Mouse (Mus musculus) spleen, postnatal 36 days (tissue): Measurements from ENCODE around the gene Abhd12b.
"Not testable (repeated sequence)": the region's sequence is repeated elsewhere in the genome, so short reads cannot be mapped to it uniquely, and the experiment has no call there.

Experiments used
- DNase-seq, 2 experiments: peaks; one replicate each; pipeline ENCODE4 v3.0.0; 2022; ENCODE audit warnings: low spot score in 2 of 2, mixed read lengths in 1 of 2

The Abhd12b gene

GRCm38 (mm10) chr12:70139871-70140270 is 14.1 kb upstream of the Abhd12b start:
- no peak for DNase-seq

GRCm38 (mm10) chr12:70140542-70140941 is 13.4 kb upstream of the Abhd12b start:
- peak; percentile 67 to 72 for DNase-seq

GRCm38 (mm10) chr12:70140993-70141576 is 12.9 kb upstream of the Abhd12b start:
- no peak for DNase-seq

DNA sequence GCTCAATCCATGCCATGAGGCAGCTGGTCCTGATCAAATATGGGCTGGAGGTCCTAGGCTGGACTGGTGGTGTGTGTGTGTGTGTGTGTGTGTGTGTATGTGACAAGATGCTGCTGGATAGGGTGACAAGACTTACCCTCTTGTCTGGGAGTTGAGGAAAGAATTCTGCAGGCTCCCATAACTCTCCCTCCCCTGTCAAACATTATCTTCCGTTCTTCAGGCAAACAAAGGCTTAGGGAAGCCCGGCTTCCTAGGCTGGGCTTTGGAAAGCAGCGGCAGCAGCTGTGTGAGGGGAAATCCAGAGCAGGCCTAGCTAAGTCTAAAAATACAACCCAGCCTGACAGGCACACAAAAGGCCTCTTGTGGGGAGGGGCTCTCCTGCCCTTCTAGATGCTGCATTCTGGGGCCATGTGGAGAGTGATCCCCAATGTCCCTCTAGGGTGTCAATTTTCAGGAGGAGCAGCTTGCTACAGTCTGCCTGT is 9.8 kb upstream of the Abhd12b start:
- DNase-seq, result not testable (repeated sequence)

DNA sequence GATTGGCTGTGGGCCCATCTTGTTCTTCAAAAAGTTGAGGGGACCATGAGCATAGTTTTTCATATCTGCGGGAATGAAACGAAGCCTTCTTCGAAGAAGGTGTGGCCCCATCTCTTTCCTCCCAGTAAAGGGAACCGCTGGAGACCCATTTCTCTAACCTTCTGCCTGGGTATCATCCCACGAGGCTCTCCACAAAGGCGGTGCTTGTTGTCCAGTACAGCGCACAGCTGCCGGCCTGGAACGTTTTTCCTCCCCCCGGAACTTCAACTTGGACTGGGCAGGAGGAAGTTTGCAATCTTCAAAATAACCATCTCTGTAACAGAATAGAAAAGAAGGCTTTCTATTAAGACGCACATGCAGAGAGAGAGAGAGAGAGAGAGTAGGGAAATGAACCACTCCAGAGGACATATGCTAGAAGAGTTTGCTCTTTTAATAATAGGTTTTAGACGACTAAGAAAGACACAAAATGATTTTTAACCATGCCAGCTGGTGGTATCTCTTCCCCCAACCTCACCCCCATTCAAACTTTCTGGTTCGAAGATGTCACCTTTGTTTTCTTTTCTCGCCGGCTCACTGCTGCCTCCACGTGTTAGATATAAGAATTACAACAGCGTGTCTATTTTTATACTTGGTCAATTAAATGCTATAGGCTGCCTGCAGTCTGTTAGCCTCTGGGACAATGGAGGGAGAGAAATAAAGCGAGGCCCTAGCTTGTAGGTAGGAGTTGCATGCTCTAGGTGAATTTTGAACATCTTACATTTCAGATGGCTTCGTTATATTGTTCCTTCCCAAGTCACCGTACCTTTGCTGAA is 9.1 kb upstream of the Abhd12b start:
- DNase-seq, result peak; percentile 33 to 67

DNA sequence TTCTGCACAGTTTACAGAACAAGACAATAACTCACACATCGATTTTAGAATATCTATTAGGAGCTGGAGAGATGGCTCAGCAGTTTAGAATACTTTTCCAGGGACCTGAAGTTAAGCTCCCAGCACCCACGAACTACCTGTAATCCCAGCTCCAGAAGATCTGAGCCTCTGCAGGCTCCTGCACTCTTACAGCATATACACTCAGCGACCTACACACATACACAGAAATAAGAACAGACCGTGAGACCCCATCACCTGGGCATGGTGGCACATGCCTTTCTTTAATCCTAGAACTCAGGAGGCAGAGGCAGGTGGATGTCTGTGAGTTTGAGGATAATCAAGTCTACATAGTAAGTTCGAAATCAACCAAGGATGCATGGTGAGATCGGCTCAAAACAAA is 8.4 kb upstream of the Abhd12b start:
- no peak for DNase-seq

DNA sequence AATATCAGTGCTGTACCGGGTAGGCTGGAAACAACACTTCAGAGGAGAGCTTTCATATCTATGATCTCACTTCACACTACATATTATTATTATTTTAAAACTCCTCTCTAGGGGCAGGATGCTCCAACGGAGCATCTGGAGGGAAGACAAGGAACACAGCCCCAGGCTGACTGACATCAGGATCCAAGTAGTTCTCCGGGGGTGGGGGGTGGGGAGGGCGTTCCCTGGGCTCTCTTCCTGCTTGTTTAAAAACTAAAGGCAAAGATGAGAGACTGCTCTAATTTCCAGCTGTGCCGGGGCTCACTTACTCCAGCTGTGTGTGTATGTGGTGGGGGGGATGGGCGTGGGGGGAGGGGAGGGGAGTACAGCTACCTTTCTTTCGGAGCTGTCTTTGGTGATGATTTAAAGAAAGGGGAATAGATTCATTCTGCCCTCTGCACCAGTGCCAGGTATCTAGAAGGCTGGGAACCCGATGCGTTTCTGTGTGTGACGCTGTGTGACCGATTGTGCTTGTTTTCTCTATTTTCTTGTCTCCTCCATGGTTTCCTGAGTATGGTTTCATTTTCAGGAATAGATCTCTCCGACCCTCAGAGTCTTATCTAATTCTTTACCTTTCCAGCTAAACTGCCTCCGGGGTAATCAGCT is 5.8 kb upstream of the Abhd12b start:
- no peak for DNase-seq

- no peak for DNase-seq
These were observed 5.2 kb upstream of the Abhd12b start for GRCm38 (mm10) chr12:70148631-70149265.

DNA sequence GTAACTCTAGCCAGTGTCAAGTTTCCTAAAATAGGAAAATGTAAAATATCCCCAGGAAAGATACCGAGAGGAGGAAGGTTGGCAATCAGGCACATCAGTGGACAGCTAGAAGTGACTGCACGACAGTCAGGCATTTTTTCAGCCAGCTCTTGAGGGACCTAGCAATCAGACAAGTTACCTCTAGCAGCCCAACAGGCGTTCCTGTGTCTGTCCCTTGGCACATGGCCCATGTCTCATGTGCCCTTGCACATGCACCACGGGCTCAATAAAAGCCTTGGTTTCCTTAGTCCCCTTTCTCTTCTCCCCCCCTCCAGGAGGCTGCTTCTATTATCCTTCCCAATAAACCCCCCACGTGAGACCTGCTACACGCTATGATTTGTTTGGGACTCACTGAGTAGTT is 2.3 kb downstream of the Abhd12b start:
- DNase-seq, result no peak

- DNase-seq, result no peak
These were observed 3.5 kb downstream of the Abhd12b start for GRCm38 (mm10) chr12:70157292-70158066.

- DNase-seq, result no peak
These were observed 7.1 kb downstream of the Abhd12b start for GRCm38 (mm10) chr12:70161057-70161456.

DNA sequence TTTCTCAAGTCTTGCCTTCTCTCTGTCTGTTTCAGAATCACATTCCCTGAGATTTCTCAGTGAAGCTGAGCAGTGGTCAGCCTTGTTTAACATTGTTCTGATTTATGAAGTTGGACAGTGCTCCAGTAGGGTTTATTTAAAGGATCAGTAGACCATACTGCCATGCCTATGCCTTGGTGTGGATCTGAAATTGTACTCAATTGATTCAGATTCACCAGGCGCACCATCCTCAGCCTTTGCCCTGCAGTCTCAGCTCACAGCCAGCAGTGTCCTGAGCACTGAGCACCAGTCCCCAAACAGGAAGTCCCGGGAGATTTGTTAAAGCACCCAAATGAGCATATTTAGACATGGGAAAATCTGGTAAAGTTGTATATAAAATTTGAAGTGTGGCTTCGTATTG is 10.8 kb downstream of the Abhd12b start:
- DNase-seq, result no peak

DNA sequence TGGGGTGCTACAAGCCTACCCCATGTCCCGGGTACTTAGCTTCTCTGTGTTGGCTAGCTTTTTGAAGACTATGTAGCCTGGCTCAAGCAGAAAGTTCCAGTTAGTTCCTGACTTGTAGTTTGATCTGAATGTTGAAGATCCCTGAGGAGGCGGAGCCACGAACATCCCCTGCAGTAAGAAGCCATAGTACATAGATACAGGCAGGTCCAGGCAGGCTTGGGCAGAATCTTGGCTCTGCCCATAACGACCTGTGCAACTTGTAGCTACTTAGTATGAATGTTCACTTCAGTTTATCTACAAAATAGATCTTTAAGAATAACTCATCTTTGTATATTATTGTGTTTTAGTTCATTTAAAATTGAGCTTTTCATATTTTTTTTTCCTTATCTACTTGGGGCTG is 14.0 kb downstream of the Abhd12b start:
- no peak for DNase-seq

DNA sequence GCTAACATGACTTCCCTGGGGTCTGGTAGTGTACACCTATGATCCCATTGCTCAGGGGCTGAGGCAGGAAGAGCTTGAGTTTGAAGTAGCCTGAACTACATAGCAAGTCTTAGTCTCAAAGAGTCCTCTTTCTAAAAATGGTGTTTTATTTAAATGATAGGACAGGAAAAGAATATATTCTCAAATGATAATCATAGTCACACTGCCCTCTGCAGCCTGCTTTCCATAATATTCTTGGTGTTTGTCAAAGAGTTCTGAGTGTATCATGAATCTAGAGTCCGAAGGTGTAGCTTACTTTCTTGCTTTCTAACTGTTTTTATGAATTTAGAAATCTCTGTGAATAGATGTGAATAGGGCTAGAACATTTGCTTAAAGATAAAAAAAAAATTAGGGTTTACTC is 16.0 kb downstream of the Abhd12b start:
- DNase-seq, result no peak

GRCm38 (mm10) chr12:70183507-70183906 is 29.6 kb downstream of the Abhd12b start:
- not testable (repeated sequence) for DNase-seq

DNA sequence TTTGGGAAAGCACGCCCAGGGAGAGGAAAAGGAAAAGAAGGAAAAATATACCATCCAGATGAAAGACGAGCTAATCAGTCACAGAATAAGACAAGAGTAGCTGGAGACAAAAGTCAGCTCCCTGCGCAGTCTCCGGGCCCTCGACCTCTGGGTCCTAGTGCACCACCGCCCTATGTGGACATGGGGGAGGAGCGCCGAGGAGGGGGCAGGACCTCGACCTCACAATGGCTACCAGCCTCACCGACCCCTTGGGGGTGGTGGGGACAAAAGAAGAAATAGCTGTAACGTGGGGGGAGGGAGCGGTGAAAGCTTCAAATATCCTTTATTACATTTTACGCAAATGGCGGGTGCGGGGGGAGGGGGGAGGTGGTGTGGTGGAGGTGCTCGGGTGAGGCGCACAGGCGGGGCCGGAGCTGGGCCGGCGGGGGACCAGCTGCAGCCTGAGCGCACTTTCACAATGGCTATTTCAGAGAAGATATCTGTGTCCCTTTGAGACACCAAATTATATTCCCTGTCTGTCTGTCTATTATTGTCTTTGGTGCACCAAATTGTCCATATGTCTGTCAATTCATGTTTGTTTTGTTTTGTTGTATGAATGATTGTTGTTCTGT is 30.3 kb downstream of the Abhd12b start:
- DNase-seq, result no peak

DNA sequence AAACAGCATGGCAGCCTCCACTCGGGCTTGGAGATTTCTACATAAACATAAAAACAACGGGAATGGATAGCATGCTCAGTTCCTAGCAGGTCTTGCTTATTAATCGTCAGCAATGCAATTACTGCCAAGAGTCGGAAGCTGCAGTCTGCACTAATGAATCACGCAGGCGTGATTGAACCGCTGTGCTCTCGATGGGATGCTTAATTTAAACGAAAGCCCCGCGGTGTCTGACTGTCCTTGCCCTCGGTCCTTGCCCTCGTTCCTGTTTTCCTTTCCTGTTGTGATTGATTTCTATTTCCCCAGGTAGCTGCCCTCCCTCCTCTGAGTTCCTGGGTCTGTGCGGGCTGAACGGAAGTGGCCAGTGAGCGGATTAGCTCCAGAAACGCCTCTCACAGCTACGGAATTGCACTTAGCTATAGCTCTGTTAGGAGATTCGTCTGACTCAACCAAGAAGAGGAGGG is 38.4 kb downstream of the Abhd12b start:
- no peak for DNase-seq

- no peak for DNase-seq
These were observed 41.5 kb downstream of the Abhd12b start for GRCm38 (mm10) chr12:70195426-70195825.

DNA sequence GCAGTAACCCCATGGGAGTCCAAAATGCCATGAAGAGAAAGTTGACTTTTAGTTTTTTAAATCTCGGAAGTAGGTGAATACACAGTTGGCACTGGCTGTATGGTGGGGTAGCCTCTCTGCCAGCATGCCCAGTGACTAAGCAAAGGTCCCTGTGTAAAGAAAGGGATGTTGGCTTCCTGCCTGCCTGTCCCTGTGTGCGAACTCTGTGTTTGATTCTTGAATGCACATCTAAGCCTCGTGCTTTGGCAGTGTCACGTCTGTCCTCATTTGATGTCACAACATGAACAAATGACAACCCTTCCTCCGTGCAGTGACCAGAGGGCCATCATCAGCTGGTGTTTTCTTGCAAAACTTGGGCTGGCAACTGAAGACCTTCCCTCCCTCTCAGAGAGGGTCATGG is 42.4 kb downstream of the Abhd12b start:
- DNase-seq, result no peak

- no peak for DNase-seq
These were observed 48.1 kb downstream of the Abhd12b start for GRCm38 (mm10) chr12:70201926-70202529.

GRCm38 (mm10) chr12:70204433-70204832 is 50.5 kb downstream of the Abhd12b start:
- no peak for DNase-seq
